ENCODE assay signal across 9 mouse cellular contexts in the genomic region with DNA sequence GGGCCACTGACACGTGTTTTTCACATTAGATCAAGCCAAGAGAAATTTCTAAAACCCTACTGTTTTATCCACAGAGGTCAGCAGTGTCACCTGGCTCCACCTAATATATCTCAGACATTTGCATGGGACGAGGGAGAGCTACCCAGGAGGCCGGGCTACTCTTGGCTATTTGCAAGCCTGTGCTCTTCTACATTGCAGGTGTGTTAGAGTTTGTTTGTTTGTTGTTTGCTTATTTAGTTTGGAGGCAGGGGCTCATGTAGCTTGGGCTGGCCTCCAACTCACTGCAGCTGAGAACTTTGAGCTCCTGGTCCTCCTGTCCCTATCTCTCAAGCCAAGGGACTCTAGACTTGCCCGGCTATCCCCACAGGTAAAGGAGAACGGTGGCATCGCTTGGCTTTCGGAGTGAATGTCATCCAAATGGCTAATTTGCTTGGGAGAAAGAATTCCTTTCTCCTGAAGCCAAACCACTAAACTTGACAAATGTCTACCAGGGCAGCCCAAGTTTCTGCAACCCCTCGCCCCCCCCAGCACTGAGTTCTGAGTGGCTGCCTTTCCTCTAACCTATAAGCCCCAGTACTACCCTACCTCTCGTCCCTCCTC. TPM values are rescaled to one million over a fixed set of nuclear protein-coding genes. Genes with fewer than 3 reads are reported as not detected.
DNase-seq lines count a peak whose midpoint lies in the region; ATAC-seq and TF ChIP-seq lines count a peak whose summit lies in the region.
"Had no signal": no experiment of that assay in that cellular context is flagged by ENCODE, and none has a peak within 500 bp of the region (broad histone marks: within the 10 kb centered on the region; RNA-seq: fewer than 3 reads in every experiment).

No protein-coding gene starts in this region.

- H3K9me3 ChIP-seq in hindbrain, embryonic 16.5 days (ENCODE audit: control insufficient read depth, low read length): no peaks in the 10 kb centered on the region
- H3K9me3 ChIP-seq in lung, embryonic 16.5 days (ENCODE audit: control insufficient read depth, low read length): no peaks in the 10 kb centered on the region
- H3K9me3 ChIP-seq: G1E had no signal

- H3K4me3 ChIP-seq in embryonic fibroblast, embryonic 13.5 days (ENCODE audit: insufficient read depth, low read length): no peak overlapping the region
- no peak overlapping the region for H3K4me3 ChIP-seq in hindbrain, embryonic 16.5 days (ENCODE audit: low read length)
- H3K4me3 ChIP-seq in lung, embryonic 16.5 days (ENCODE audit: low read length): peak overlapping the region; percentile 56

- H3K4me1 ChIP-seq in embryonic fibroblast, embryonic 13.5 days (ENCODE audit: control insufficient read depth, insufficient read depth, low read length): peaks cover 2% of the 10 kb centered on the region
- H3K4me1 ChIP-seq in hindbrain, embryonic 16.5 days (ENCODE audit: control insufficient read depth, insufficient read depth, low read depth, low read length): peaks cover 13% of the 10 kb centered on the region
- H3K4me1 ChIP-seq in lung, embryonic 16.5 days (replicated peaks; ENCODE audit: control insufficient read depth, insufficient read depth, low read length): peaks cover 14% of the 10 kb centered on the region

- no peak for ATAC-seq in hindbrain, embryonic 16.5 days
- no peak for ATAC-seq in lung, embryonic 16.5 days (ENCODE audit: low read depth)
- no peak for ATAC-seq in megakaryocyte-erythroid progenitor cell, adult 5-6 weeks (replicated peaks; ENCODE audit: low FRiP score, low TSS enrichment, poor library complexity, severe bottlenecking)

- 56% methylated on average over 9 of the region's 9 CpGs for WGBS in hindbrain, embryonic 16.5 days
- 46% methylated on average over 9 of the region's 9 CpGs for WGBS in lung, embryonic 16.5 days

- peak overlapping the region; percentile 72 for H3K27ac ChIP-seq in embryonic fibroblast, embryonic 13.5 days (ENCODE audit: insufficient read depth, low read length)
- no peak overlapping the region for H3K27ac ChIP-seq in hindbrain, embryonic 16.5 days (ENCODE audit: low read depth, low read length)
- peak overlapping the region; percentile 69 for H3K27ac ChIP-seq in lung, embryonic 16.5 days (ENCODE audit: low read length)

- no peak overlapping the region for H3K9ac ChIP-seq in hindbrain, embryonic 16.5 days (ENCODE audit: low read depth, low read length)
- peak overlapping the region; percentile 72 for H3K9ac ChIP-seq in lung, embryonic 16.5 days (ENCODE audit: low read length)

- TF ChIP-seq CTCF in embryonic fibroblast, embryonic 13.5 days (IDR thresholded peaks at IDR 0.05; ENCODE audit: borderline replicate concordance, insufficient read depth, low read length): no peak

- no peaks in the 10 kb centered on the region for H3K36me3 ChIP-seq in hindbrain, embryonic 16.5 days (ENCODE audit: control insufficient read depth, insufficient read depth, low read length)
- no peaks in the 10 kb centered on the region for H3K36me3 ChIP-seq in lung, embryonic 16.5 days (ENCODE audit: control insufficient read depth, insufficient read depth, low read length)
- H3K36me3 ChIP-seq: G1E had no signal

- peak overlapping the region; percentile 52 for H3K4me2 ChIP-seq in hindbrain, embryonic 16.5 days (ENCODE audit: low read length)
- peak overlapping the region; percentile 76 for H3K4me2 ChIP-seq in lung, embryonic 16.5 days (ENCODE audit: low read depth, low read length)

- H3K27me3 ChIP-seq in hindbrain, embryonic 16.5 days (replicated peaks; ENCODE audit: control insufficient read depth, insufficient read depth, low read length): peaks cover 47% of the 10 kb centered on the region
- peaks cover 6% of the 10 kb centered on the region for H3K27me3 ChIP-seq in lung, embryonic 16.5 days (ENCODE audit: control insufficient read depth, insufficient read depth, low read depth, low read length)

- DNase-seq in kidney, adult 9 months: peak; percentile 1
- DNase-seq in kidney, adult 11 months: no peak
- no peak for DNase-seq in cerebellum, adult 9-10 months
- no peak for DNase-seq in embryo, embryonic 10.5 days (ENCODE audit: low spot score)

- no peak for TF ChIP-seq POLR2A in embryonic fibroblast, embryonic 13.5 days (IDR thresholded peaks at IDR 0.05; ENCODE audit: low read depth, low read length)

RNA-seq across cellular contexts. Expression of gene Adcy4, which starts 1.4 kb away (rescaled TPM):
- polyA plus RNA-seq in embryonic fibroblast, embryonic 13.5 days (2011; ENCODE audit: insufficient read length, low read depth, missing spikeins): 8.7 and 18.0 TPM in 2 replicates
- polyA plus RNA-seq in hindbrain, embryonic 16.5 days (2015; fragmentation: Nextera tagmentation; extraction: Ambion mirVana): 3.5 and 5.1 TPM in 2 replicates
- polyA plus RNA-seq in lung, embryonic 16.5 days (2015; fragmentation: Nextera tagmentation; extraction: Ambion mirVana): 20.0 and 20.8 TPM in 2 replicates
- total RNA-seq in megakaryocyte-erythroid progenitor cell, adult 5-6 weeks (2014; fragmentation: Nextera tagmentation): not detected in 2 replicates
- not detected in 2 replicates for total RNA-seq in megakaryocyte-erythroid progenitor cell, adult 5-6 weeks (2017)

RNA-seq across cellular contexts. Expression of gene Ripk3, which starts 6.2 kb away (rescaled TPM):
- polyA plus RNA-seq in embryonic fibroblast, embryonic 13.5 days (2011; ENCODE audit: insufficient read length, low read depth, missing spikeins): 109 and 141 TPM in 2 replicates
- 2.3 and 3.6 TPM in 2 replicates for polyA plus RNA-seq in hindbrain, embryonic 16.5 days (2015; fragmentation: Nextera tagmentation; extraction: Ambion mirVana)
- 38.9 and 40.8 TPM in 2 replicates for polyA plus RNA-seq in lung, embryonic 16.5 days (2015; fragmentation: Nextera tagmentation; extraction: Ambion mirVana)
- total RNA-seq in megakaryocyte-erythroid progenitor cell, adult 5-6 weeks (2014; fragmentation: Nextera tagmentation): 55.7 and 87.0 TPM in 2 replicates
- 8.9 and 23.1 TPM in 2 replicates for total RNA-seq in megakaryocyte-erythroid progenitor cell, adult 5-6 weeks (2017)

RNA-seq across cellular contexts. Expression of gene Ltb4r1, which starts 16.7 kb away (rescaled TPM):
- polyA plus RNA-seq in embryonic fibroblast, embryonic 13.5 days (2011; ENCODE audit: insufficient read length, low read depth, missing spikeins): 0.82 and 1.0 TPM in 2 replicates
- 0.22 and 0.79 TPM in 2 replicates for polyA plus RNA-seq in hindbrain, embryonic 16.5 days (2015; fragmentation: Nextera tagmentation; extraction: Ambion mirVana)
- polyA plus RNA-seq in lung, embryonic 16.5 days (2015; fragmentation: Nextera tagmentation; extraction: Ambion mirVana): 2.6 and 3.5 TPM in 2 replicates
- 0.50 and 3.5 TPM in 2 replicates for total RNA-seq in megakaryocyte-erythroid progenitor cell, adult 5-6 weeks (2014; fragmentation: Nextera tagmentation)
- 0.76 and 3.1 TPM in 2 replicates for total RNA-seq in megakaryocyte-erythroid progenitor cell, adult 5-6 weeks (2017)

RNA-seq across cellular contexts. Expression of gene Ltb4r2, which starts 21.2 kb away (rescaled TPM):
- polyA plus RNA-seq in embryonic fibroblast, embryonic 13.5 days (2011; ENCODE audit: insufficient read length, low read depth, missing spikeins): 2.0 TPM in 2 replicates
- 0.47 and 0.66 TPM in 2 replicates for polyA plus RNA-seq in hindbrain, embryonic 16.5 days (2015; fragmentation: Nextera tagmentation; extraction: Ambion mirVana)
- polyA plus RNA-seq in lung, embryonic 16.5 days (2015; fragmentation: Nextera tagmentation; extraction: Ambion mirVana): 0.20 and 0.23 TPM in 2 replicates
- total RNA-seq in megakaryocyte-erythroid progenitor cell, adult 5-6 weeks (2014; fragmentation: Nextera tagmentation): not detected in 2 replicates
- 0.38 and 1.7 TPM in 2 replicates for total RNA-seq in megakaryocyte-erythroid progenitor cell, adult 5-6 weeks (2017)
- polyA plus RNA-seq: G1E had no signal

RNA-seq across cellular contexts. Expression of gene Cideb, which starts 24.2 kb away (rescaled TPM):
- 0.95 TPM in 1 of 2 replicates, not detected in the other for polyA plus RNA-seq in embryonic fibroblast, embryonic 13.5 days (2011; ENCODE audit: insufficient read length, low read depth, missing spikeins)
- 0.17 and 0.63 TPM in 2 replicates for polyA plus RNA-seq in hindbrain, embryonic 16.5 days (2015; fragmentation: Nextera tagmentation; extraction: Ambion mirVana)
- polyA plus RNA-seq in lung, embryonic 16.5 days (2015; fragmentation: Nextera tagmentation; extraction: Ambion mirVana): 1.0 and 1.5 TPM in 2 replicates
- total RNA-seq in megakaryocyte-erythroid progenitor cell, adult 5-6 weeks (2014; fragmentation: Nextera tagmentation): not detected in 2 replicates
- not detected in 2 replicates for total RNA-seq in megakaryocyte-erythroid progenitor cell, adult 5-6 weeks (2017)
- polyA plus RNA-seq: G1E had no signal
